Mouse (Mus musculus) bone marrow, adult 2 months (tissue): Measurements from ENCODE around the gene Litaf. TPM values are rescaled to one million over a fixed set of nuclear protein-coding genes. Genes with fewer than 3 reads are reported as not detected.
A peak's percentile ranks its signal among the peaks of the same experiment; 100 is the strongest.

Experiments used
- H3K27ac ChIP-seq: fragments of 200-500 bp; 2 replicates; pipeline ENCODE4 v1.5.1; 2012; ENCODE audit warnings: low read depth, mild to moderate bottlenecking, control low read depth, inconsistent platforms, low read length; ENCODE audit not compliant: control insufficient read depth, poor library complexity, insufficient read depth
- H3K4me1 ChIP-seq: fragments of 200-500 bp; 2 replicates; pipeline ENCODE4 v1.6.1; 2011; ENCODE audit warnings: low read length; ENCODE audit not compliant: control insufficient read depth, insufficient read depth
- H3K4me3 ChIP-seq: fragments of 200-500 bp; replicated peaks from 2 replicates; pipeline ENCODE3; 2011; ENCODE audit warnings: mild to moderate bottlenecking, low read depth, low read length, control low read depth; ENCODE audit not compliant: control insufficient read depth
- CTCF ChIP-seq: fragments of 200-500 bp; IDR thresholded peaks from 2 replicates; pipeline ENCODE4 v1.5.1; 2011; ENCODE audit warnings: low read length, control low read depth; ENCODE audit not compliant: control insufficient read depth, insufficient read depth
- POLR2A ChIP-seq: fragments of 200-500 bp; IDR thresholded peaks from 2 replicates; pipeline ENCODE4 v1.6.1; 2011; ENCODE audit warnings: low read depth, mild to moderate bottlenecking, control low read depth, low read length, borderline replicate concordance; ENCODE audit not compliant: control insufficient read depth
- WGBS: fragments of 180-500 bp; shearing (Covaris S2); methylation state at CpG from one replicate; pipeline ENCODE4 v1.1.7; 2018; 5-methylcytosine and 5-hydroxymethylcytosine counted together
- polyA plus RNA-seq: library from polyadenylated mRNA; stranded (reverse); fragments of >200 nt; gene quantifications from 2 replicates; pipeline ENCODE4 v1.2.4, GENCODE M21; 2011; ENCODE audit warnings: low replicate concordance; ENCODE audit not compliant: missing spikeins, insufficient read depth, insufficient read length

Gene Litaf
- polyA plus RNA-seq, 1 experiment = 41.1 TPM

GRCm38 (mm10) chr16:11060645-11061044, 5.3 kb downstream of the Litaf start, which contains the start of gene Snn:
TSS of gene Snn (plus strand) at chr16:11060945.
- H3K4me3 ChIP-seq = no peak within 1 kb of the TSS
- peak within 1 kb of the TSS; percentile 1; the same call in 1 of the 2 replicates for H3K27ac ChIP-seq
- TF ChIP-seq CTCF = no peak
- H3K4me1 ChIP-seq = peaks cover 1% of the 10 kb centered on the region; the same call in 1 of the 2 replicates
- WGBS = 83% methylated on average over 4 of the region's 4 CpGs

GRCm38 (mm10) chr16:11055916-11056315, 10.0 kb downstream of the Litaf start:
- TF ChIP-seq CTCF (no peak), POLR2A (no peak)
- H3K27ac ChIP-seq = no peak overlapping the region
- H3K4me3 ChIP-seq = no peak overlapping the region
- H3K4me1 ChIP-seq = peaks cover 4% of the 10 kb centered on the region; the same call in 1 of the 2 replicates
- 82% methylated on average over 5 of the region's 5 CpGs for WGBS

- TF ChIP-seq POLR2A = no peak
- no peak for TF ChIP-seq CTCF
- H3K4me3 ChIP-seq = no peak overlapping the region
- 66% methylated on average over 6 of the region's 6 CpGs for WGBS
- no peak overlapping the region for H3K27ac ChIP-seq
- H3K4me1 ChIP-seq = peaks cover 4% of the 10 kb centered on the region; the same call in 1 of the 2 replicates
Observed at GRCm38 (mm10) chr16:11054871-11055270, 11.1 kb downstream of the Litaf start.

GRCm38 (mm10) chr16:11054409-11054808, 11.5 kb downstream of the Litaf start:
- TF ChIP-seq CTCF (no peak), POLR2A (no peak)

GRCm38 (mm10) chr16:11051134-11051533, 14.8 kb downstream of the Litaf start:
- peaks cover 3% of the 10 kb centered on the region; the same call in 1 of the 2 replicates for H3K4me1 ChIP-seq
- WGBS = 87% methylated on average over 11 of the region's 11 CpGs

More at GRCm38 (mm10) chr16:11054409-11054808, 11.5 kb downstream of the Litaf start:
- Histone ChIP-seq H3K27ac (no peak overlapping the region), H3K4me3 (no peak overlapping the region), H3K4me1 (peaks cover 4% of the 10 kb centered on the region; the same call in 1 of the 2 replicates)
- WGBS = 40% methylated on average over 6 of the region's 6 CpGs

GRCm38 (mm10) chr16:11050226-11050625, 15.7 kb downstream of the Litaf start:
- TF ChIP-seq POLR2A = no peak
- H3K27ac ChIP-seq = no peak overlapping the region
- no peak overlapping the region for H3K4me3 ChIP-seq
- peaks cover 1% of the 10 kb centered on the region; the same call in 1 of the 2 replicates for H3K4me1 ChIP-seq
- 75% methylated on average over 2 of the region's 2 CpGs for WGBS

More at GRCm38 (mm10) chr16:11051134-11051533, 14.8 kb downstream of the Litaf start:
- Histone ChIP-seq H3K27ac (no peak overlapping the region), H3K4me3 (no peak overlapping the region)
- TF ChIP-seq CTCF (no peak), POLR2A (no peak)

GRCm38 (mm10) chr16:11047130-11047529, 18.8 kb downstream of the Litaf start:
- no peak overlapping the region for H3K4me3 ChIP-seq
- no peak for TF ChIP-seq CTCF
- no peak for TF ChIP-seq POLR2A
- H3K27ac ChIP-seq = no peak overlapping the region
- no peaks in the 10 kb centered on the region; the same call in 1 of the 2 replicates for H3K4me1 ChIP-seq
- 43% methylated on average over 7 of the region's 7 CpGs for WGBS

- 82% methylated on average over 7 of the region's 7 CpGs for WGBS
- Histone ChIP-seq H3K27ac (no peak overlapping the region), H3K4me1 (no peaks in the 10 kb centered on the region; the same call in 1 of the 2 replicates), H3K4me3 (no peak overlapping the region)
- TF ChIP-seq CTCF = no peak
- TF ChIP-seq POLR2A = no peak
Observed at GRCm38 (mm10) chr16:11046437-11046836, 19.5 kb downstream of the Litaf start.

- WGBS = 85% methylated on average over 5 of the region's 5 CpGs
- Histone ChIP-seq H3K4me1 (no peaks in the 10 kb centered on the region; the same call in 1 of the 2 replicates), H3K27ac (no peak overlapping the region), H3K4me3 (no peak overlapping the region)
- no peak for TF ChIP-seq CTCF
Observed at GRCm38 (mm10) chr16:11043239-11043638, 22.7 kb downstream of the Litaf start.
